Mouse (Mus musculus): ENCODE measurements around the gene Foxb2.

- TF ChIP-seq CTCF (IDR thresholded peaks at IDR 0.05; ENCODE audit: borderline replicate concordance, insufficient read depth, low read depth, low read length) (no peak), POLR2A (IDR thresholded peaks at IDR 0.05; ENCODE audit: borderline replicate concordance, insufficient read depth, low read length) (no peak)
These were observed 48.4 kb downstream of the Foxb2 start for GRCm38 (mm10) chr19:16825228-16825627.

Measured in cerebellum, adult 2 months (tissue).